Mouse (Mus musculus): ENCODE results near the gene Rpgrip1l. TPM values are rescaled to one million over a fixed set of nuclear protein-coding genes. Genes with fewer than 3 reads are reported as not detected.

Rpgrip1l gene
- polyA plus RNA-seq, 1 experiment, result 0.03 TPM

- H3K36me3 ChIP-seq (ENCODE audit: control insufficient read depth), result no peaks in the 10 kb centered on the region
- no peak for TF ChIP-seq GATA1 (IDR thresholded peaks at IDR 0.05; ENCODE audit: low read length)
- no peak overlapping the region for H3K4me3 ChIP-seq (replicated peaks)
- H3K9me3 ChIP-seq (ENCODE audit: control insufficient read depth, low read length), result no peaks in the 10 kb centered on the region
- H3K27me3 ChIP-seq (ENCODE audit: control insufficient read depth), result no peaks in the 10 kb centered on the region
- peaks cover 39% of the 10 kb centered on the region for H3K4me1 ChIP-seq (ENCODE audit: control insufficient read depth)
These were observed 29.2 kb downstream of the Rpgrip1l start for GRCm38 (mm10) chr8:91283815-91284214.

GRCm38 (mm10) chr8:91282655-91283054 is 30.4 kb downstream of the Rpgrip1l start:
- H3K4me1 ChIP-seq (ENCODE audit: control insufficient read depth), result peaks cover 31% of the 10 kb centered on the region
- H3K4me3 ChIP-seq (replicated peaks), result no peak overlapping the region
- H3K9me3 ChIP-seq (ENCODE audit: control insufficient read depth, low read length), result no peaks in the 10 kb centered on the region
- TF ChIP-seq TAL1 (IDR thresholded peaks at IDR 0.05; ENCODE audit: low read length), result no peak
- no peak for TF ChIP-seq GATA1 (IDR thresholded peaks at IDR 0.05; ENCODE audit: low read length)
- no peaks in the 10 kb centered on the region for H3K36me3 ChIP-seq (ENCODE audit: control insufficient read depth)
- no peaks in the 10 kb centered on the region for H3K27me3 ChIP-seq (ENCODE audit: control insufficient read depth)

GRCm38 (mm10) chr8:91281545-91281944 is 31.5 kb downstream of the Rpgrip1l start:
- H3K4me1 ChIP-seq (ENCODE audit: control insufficient read depth), result peaks cover 24% of the 10 kb centered on the region
- no peak overlapping the region for H3K4me3 ChIP-seq (replicated peaks)
- no peaks in the 10 kb centered on the region for H3K9me3 ChIP-seq (ENCODE audit: control insufficient read depth, low read length)
- H3K27me3 ChIP-seq (ENCODE audit: control insufficient read depth), result no peaks in the 10 kb centered on the region
- no peaks in the 10 kb centered on the region for H3K36me3 ChIP-seq (ENCODE audit: control insufficient read depth)
- no peak for TF ChIP-seq GATA1 (IDR thresholded peaks at IDR 0.05; ENCODE audit: low read length)
- TF ChIP-seq TAL1 (IDR thresholded peaks at IDR 0.05; ENCODE audit: low read length), result no peak

GRCm38 (mm10) chr8:91280467-91281212 is 32.4 kb downstream of the Rpgrip1l start:
- TF ChIP-seq GATA1 (IDR thresholded peaks at IDR 0.05; ENCODE audit: low read length), result no peak
- no peak for TF ChIP-seq TAL1 (IDR thresholded peaks at IDR 0.05; ENCODE audit: low read length)
- Histone ChIP-seq H3K9me3 (ENCODE audit: control insufficient read depth, low read length) (peaks cover 2% of the 10 kb centered on the region; the same call in 1 of the 2 replicates), H3K4me3 (replicated peaks) (no peak overlapping the region), H3K4me1 (ENCODE audit: control insufficient read depth) (peaks cover 17% of the 10 kb centered on the region), H3K36me3 (ENCODE audit: control insufficient read depth) (peaks cover 2% of the 10 kb centered on the region), H3K27me3 (ENCODE audit: control insufficient read depth) (no peaks in the 10 kb centered on the region)

- Histone ChIP-seq H3K4me3 (replicated peaks) (no peak overlapping the region), H3K9me3 (ENCODE audit: control insufficient read depth, low read length) (peaks cover 2% of the 10 kb centered on the region; the same call in 1 of the 2 replicates), H3K27me3 (ENCODE audit: control insufficient read depth) (no peaks in the 10 kb centered on the region), H3K4me1 (ENCODE audit: control insufficient read depth) (peaks cover 14% of the 10 kb centered on the region), H3K36me3 (ENCODE audit: control insufficient read depth) (peaks cover 6% of the 10 kb centered on the region)
- TF ChIP-seq GATA1 (IDR thresholded peaks at IDR 0.05; ENCODE audit: low read length), result no peak
These were observed 35.0 kb downstream of the Rpgrip1l start for GRCm38 (mm10) chr8:91278060-91278459.

- Histone ChIP-seq H3K9me3 (ENCODE audit: control insufficient read depth, low read length) (peaks cover 2% of the 10 kb centered on the region; the same call in 1 of the 2 replicates), H3K4me3 (replicated peaks) (no peak overlapping the region), H3K4me1 (ENCODE audit: control insufficient read depth) (peaks cover 6% of the 10 kb centered on the region), H3K27me3 (ENCODE audit: control insufficient read depth) (no peaks in the 10 kb centered on the region), H3K36me3 (ENCODE audit: control insufficient read depth) (peaks cover 6% of the 10 kb centered on the region)
- no peak for TF ChIP-seq GATA1 (IDR thresholded peaks at IDR 0.05; ENCODE audit: low read length)
- TF ChIP-seq TAL1 (IDR thresholded peaks at IDR 0.05; ENCODE audit: low read length), result no peak
These were observed 36.7 kb downstream of the Rpgrip1l start for GRCm38 (mm10) chr8:91276337-91276736.

- H3K36me3 ChIP-seq (ENCODE audit: control insufficient read depth), result peaks cover 8% of the 10 kb centered on the region
- TF ChIP-seq TAL1 (IDR thresholded peaks at IDR 0.05; ENCODE audit: low read length) (no peak), GATA1 (IDR thresholded peaks at IDR 0.05; ENCODE audit: low read length) (no peak)
- no peak overlapping the region for H3K4me3 ChIP-seq (replicated peaks)
- no peaks in the 10 kb centered on the region for H3K4me1 ChIP-seq (ENCODE audit: control insufficient read depth)
- no peaks in the 10 kb centered on the region for H3K27me3 ChIP-seq (ENCODE audit: control insufficient read depth)
- H3K9me3 ChIP-seq (ENCODE audit: control insufficient read depth, low read length), result peaks cover 2% of the 10 kb centered on the region; the same call in 1 of the 2 replicates
These were observed 39.6 kb downstream of the Rpgrip1l start for GRCm38 (mm10) chr8:91273493-91273892.

GRCm38 (mm10) chr8:91269374-91269958 is 43.6 kb downstream of the Rpgrip1l start:
- no peaks in the 10 kb centered on the region for H3K27me3 ChIP-seq (ENCODE audit: control insufficient read depth)
- H3K4me1 ChIP-seq (ENCODE audit: control insufficient read depth), result no peaks in the 10 kb centered on the region
- H3K36me3 ChIP-seq (ENCODE audit: control insufficient read depth), result peaks cover 2% of the 10 kb centered on the region; the same call in 1 of the 2 replicates
- TF ChIP-seq TAL1 (IDR thresholded peaks at IDR 0.05; ENCODE audit: low read length), result no peak
- TF ChIP-seq GATA1 (IDR thresholded peaks at IDR 0.05; ENCODE audit: low read length), result no peak
- H3K4me3 ChIP-seq (replicated peaks), result no peak overlapping the region
- H3K9me3 ChIP-seq (ENCODE audit: control insufficient read depth, low read length), result no peaks in the 10 kb centered on the region

GRCm38 (mm10) chr8:91264564-91264963 is 48.5 kb downstream of the Rpgrip1l start:
- H3K36me3 ChIP-seq (ENCODE audit: control insufficient read depth), result peaks cover 1% of the 10 kb centered on the region; the same call in 1 of the 2 replicates
- no peak overlapping the region for H3K4me3 ChIP-seq (replicated peaks)
- H3K27me3 ChIP-seq (ENCODE audit: control insufficient read depth), result no peaks in the 10 kb centered on the region
- H3K9me3 ChIP-seq (ENCODE audit: control insufficient read depth, low read length), result no peaks in the 10 kb centered on the region
- no peak for TF ChIP-seq TAL1 (IDR thresholded peaks at IDR 0.05; ENCODE audit: low read length)
- no peak for TF ChIP-seq GATA1 (IDR thresholded peaks at IDR 0.05; ENCODE audit: low read length)
- H3K4me1 ChIP-seq (ENCODE audit: control insufficient read depth), result no peaks in the 10 kb centered on the region
